Mouse (Mus musculus) cerebellum, adult 2 months (tissue): ENCODE measurements at regions not wholly inside any gene's neighbourhood (a gene's known extent, or its start where the extent isn't known, plus 50 kb on each side); places are given as distances from the start of the nearest gene placed in this dataset.

Experiments
- CTCF ChIP-seq: fragments of 200-500 bp; IDR thresholded peaks from 2 replicates; pipeline ENCODE4 v1.5.1; 2011; ENCODE audit warnings: low read depth, mild to moderate bottlenecking, control low read depth, low read length, moderate library complexity, borderline replicate concordance; ENCODE audit not compliant: insufficient read depth
- POLR2A ChIP-seq: fragments of 200-500 bp; IDR thresholded peaks from 2 replicates; pipeline ENCODE4 v1.6.1; 2011; ENCODE audit warnings: low read length, control low read depth, borderline replicate concordance; ENCODE audit not compliant: insufficient read depth

- no peak for TF ChIP-seq CTCF
- TF ChIP-seq POLR2A = no peak
Measured at GRCm38 (mm10) chr12:26679887-26680567, 211.0 kb downstream of the Cmpk2 start.
